Mouse (Mus musculus) brain, embryonic 14.5 days (tissue): ENCODE results near the gene Gm21858. TPM values are rescaled to one million over a fixed set of nuclear protein-coding genes. Genes with fewer than 3 reads are reported as not detected.
"Not testable (repeated sequence)": the region's sequence is repeated elsewhere in the genome, so short reads cannot be mapped to it uniquely, and the experiment has no call there.

ENCODE experiments used
- DNase-seq: peaks from one replicate; pipeline ENCODE4 v3.0.0-alpha.2; 2011; ENCODE audit warnings: low read depth
- polyA plus RNA-seq: library from polyadenylated mRNA; depleted of rRNA; stranded (reverse); fragments of >200 nt; gene quantifications from 2 replicates; pipeline ENCODE4 v1.2.3, GENCODE M21; 2012; rRNA removed

The Gm21858 gene
- not detected in 2 replicates for polyA plus RNA-seq

DNA sequence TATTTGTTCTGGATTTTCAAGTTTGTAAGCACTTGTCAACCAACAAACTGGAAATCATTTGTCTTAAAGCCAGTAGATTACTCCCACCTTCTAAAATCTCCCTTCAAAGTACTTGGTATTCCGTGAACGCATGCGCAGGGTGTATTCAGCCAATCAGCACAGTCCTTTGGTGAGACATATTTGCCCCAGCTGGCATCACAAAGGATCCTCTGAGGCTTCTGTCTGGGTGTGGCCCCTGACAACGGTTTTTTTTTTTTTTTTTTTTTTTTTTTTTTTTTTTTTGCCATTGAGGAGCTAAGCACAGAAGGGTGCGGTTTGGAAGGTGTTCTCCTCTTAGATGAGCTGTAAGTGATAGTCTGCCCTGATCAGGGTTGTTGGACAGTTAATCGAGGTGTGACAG, at the start of gene Gm21858:
TSS of gene Gm21858 (plus strand) at position 301 of the 400 bp plus-strand sequence.
- DNase-seq: not testable (repeated sequence)
